Mouse (Mus musculus) neural tube, embryonic 15.5 days (tissue): ENCODE measurements around the gene Creb3l4. TPM values are rescaled to one million over a fixed set of nuclear protein-coding genes. Genes with fewer than 3 reads are reported as not detected.

Source experiments
- ATAC-seq: fragments of 200-750 bp; cut with Nextera tagmentation; 2 replicates; pipeline ENCODE4 v1.8.0; 2017; ENCODE audit warnings: mild to moderate bottlenecking, moderate TSS enrichment, moderate library complexity; ENCODE audit not compliant: low FRiP score
- H3K27ac ChIP-seq: fragments of 300-500 bp; sonication (generic); replicated peaks from 2 replicates; pipeline ENCODE4 v1.5.1; 2015; ENCODE audit warnings: mild to moderate bottlenecking, inconsistent platforms
- H3K27me3 ChIP-seq: fragments of 300-500 bp; sonication (generic); replicated peaks from 2 replicates; pipeline ENCODE4 v1.6.1; 2015; ENCODE audit warnings: inconsistent platforms
- H3K36me3 ChIP-seq: fragments of 300-500 bp; sonication (generic); 2 replicates; pipeline ENCODE4 v1.6.1; 2015; ENCODE audit warnings: inconsistent platforms
- H3K4me1 ChIP-seq: fragments of 300-500 bp; sonication (generic); 2 replicates; pipeline ENCODE4 v1.6.1; 2015; ENCODE audit warnings: inconsistent platforms
- H3K4me2 ChIP-seq: fragments of 300-500 bp; sonication (generic); 2 replicates; pipeline ENCODE4 v1.6.1; 2015; ENCODE audit warnings: inconsistent platforms, mild to moderate bottlenecking, moderate library complexity
- H3K4me3 ChIP-seq: fragments of 300-500 bp; sonication (generic); replicated peaks from 2 replicates; pipeline ENCODE4 v1.5.1; 2015; ENCODE audit warnings: mild to moderate bottlenecking, inconsistent platforms
- H3K9ac ChIP-seq: fragments of 300-500 bp; sonication (generic); replicated peaks from 2 replicates; pipeline ENCODE4 v1.6.1; 2015; ENCODE audit warnings: mild to moderate bottlenecking, inconsistent platforms
- H3K9me3 ChIP-seq: fragments of 300-500 bp; sonication (generic); replicated peaks from 2 replicates; pipeline ENCODE4 v1.6.1; 2016; ENCODE audit warnings: inconsistent platforms
- WGBS: fragments of 180-500 bp; shearing (Covaris S2); methylation state at CpG from one replicate; pipeline ENCODE4 v1.1.7; 2015; ENCODE audit warnings: mixed read lengths; 5-methylcytosine and 5-hydroxymethylcytosine counted together
- polyA plus RNA-seq: library from polyadenylated mRNA; unstranded; fragments of >200 nt; fragmentation: Nextera tagmentation; extraction: Ambion mirVana; gene quantifications from 2 replicates; pipeline ENCODE4 v1.2.1, GENCODE M21; 2015

Gene Creb3l4
- polyA plus RNA-seq, 1 experiment from 2014 or later, result 0.82 TPM

DNA sequence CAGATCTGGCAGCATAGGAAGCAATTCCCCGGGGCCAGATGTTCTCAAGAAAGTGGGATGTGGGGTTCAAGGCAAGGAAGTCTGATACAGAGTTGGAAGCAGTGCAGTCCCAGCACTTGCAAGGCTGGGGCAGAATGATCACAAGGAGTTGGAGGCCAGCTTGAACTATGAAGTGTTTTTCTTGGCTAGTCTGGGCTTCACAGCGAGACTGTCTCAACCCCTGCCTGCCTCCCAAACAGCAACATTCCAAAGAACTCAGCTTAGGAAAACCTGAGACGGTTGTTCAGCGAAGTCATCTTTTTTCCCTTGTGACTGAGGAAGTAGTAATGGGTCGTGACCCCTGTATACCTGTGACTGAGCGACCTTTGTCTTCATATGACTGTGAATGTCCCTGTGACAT is 7.5 kb upstream of the Creb3l4 start:
- Histone ChIP-seq H3K4me2 (no peak overlapping the region), H3K4me3 (no peak overlapping the region), H3K27ac (no peak overlapping the region), H3K36me3 (peaks cover 10% of the 10 kb centered on the region; the same call in 1 of the 2 replicates), H3K9me3 (no peaks in the 10 kb centered on the region), H3K9ac (no peak overlapping the region), H3K4me1 (peaks cover 39% of the 10 kb centered on the region), H3K27me3 (no peaks in the 10 kb centered on the region)
- ATAC-seq, result no peak
- WGBS, result 88% methylated on average over 6 of the region's 6 CpGs

DNA sequence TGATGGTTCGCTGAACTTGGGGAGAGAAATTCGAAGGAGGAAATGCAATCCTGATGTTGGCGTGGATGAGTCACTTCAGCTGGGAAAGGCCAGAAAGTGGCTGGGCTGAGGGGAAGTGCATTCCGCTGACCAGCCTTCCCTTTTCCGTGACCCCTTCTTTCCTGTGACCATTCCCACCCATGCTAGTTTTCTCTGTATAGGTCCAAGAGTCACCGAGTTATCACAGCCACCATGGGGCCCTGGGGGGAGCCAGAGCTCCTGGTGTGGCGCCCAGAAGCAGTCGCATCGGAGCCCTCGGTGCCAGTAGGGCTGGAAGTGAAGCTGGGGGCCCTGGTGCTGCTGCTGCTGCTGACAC is 5.4 kb upstream of the Creb3l4 start:
- no peaks in the 10 kb centered on the region for H3K9me3 ChIP-seq
- no peaks in the 10 kb centered on the region for H3K27me3 ChIP-seq
- 11% methylated on average over 10 of the region's 10 CpGs for WGBS
- H3K4me3 ChIP-seq, result peak overlapping the region; percentile 79
- peak overlapping the region; percentile 81 for H3K27ac ChIP-seq
- H3K4me2 ChIP-seq, result peak overlapping the region; percentile 88
- no peak for ATAC-seq
- peaks cover 10% of the 10 kb centered on the region; the same call in 1 of the 2 replicates for H3K36me3 ChIP-seq
- peaks cover 32% of the 10 kb centered on the region for H3K4me1 ChIP-seq
- H3K9ac ChIP-seq, result peak overlapping the region; percentile 81

DNA sequence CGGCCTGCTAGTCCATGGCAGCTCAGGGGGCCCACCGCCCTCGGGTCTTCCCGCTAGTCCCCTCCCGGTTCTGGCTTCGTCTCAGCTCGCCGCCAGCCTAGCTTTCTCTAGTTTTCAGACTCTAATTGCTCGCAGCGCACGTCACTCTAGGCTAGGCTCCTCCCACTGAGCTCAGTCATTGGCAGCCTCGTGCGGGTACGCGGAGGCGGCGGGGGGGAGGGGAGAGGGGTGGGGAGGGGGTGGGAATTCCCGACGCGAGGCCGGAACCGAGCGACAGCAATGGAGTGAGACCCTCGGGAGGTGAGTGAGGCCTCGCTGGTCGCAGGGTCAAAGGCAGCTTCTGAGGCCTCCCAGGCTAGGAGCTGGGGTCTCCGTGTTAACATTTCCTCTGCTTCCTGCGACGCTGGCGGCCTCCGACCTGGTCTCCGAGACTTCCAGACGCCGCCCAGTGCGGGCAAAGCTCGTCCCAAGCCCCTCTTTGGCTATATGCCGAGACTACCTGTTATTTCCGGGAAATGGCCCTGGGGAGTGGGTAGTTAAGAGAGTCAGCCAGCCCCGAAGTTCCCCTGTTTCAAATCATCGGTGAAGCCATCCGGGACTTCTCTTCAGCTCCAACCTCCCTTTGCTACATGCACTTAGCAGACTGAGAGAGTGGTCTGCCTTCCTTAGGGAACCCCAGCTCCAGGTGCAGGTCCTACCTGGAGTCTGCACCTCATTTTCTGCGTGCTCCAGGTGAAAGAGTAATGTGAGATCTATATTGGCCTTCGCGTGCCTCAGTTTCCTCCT is 4.8 kb upstream of the Creb3l4 start, which contains the start of gene Slc39a1:
Slc39a1 (plus strand) TSS at position 213 of the 786 bp plus-strand sequence.
- Histone ChIP-seq H3K27ac (peak within 1 kb of the TSS; percentile 81), H3K4me2 (peak within 1 kb of the TSS; percentile 88), H3K4me1 (peaks cover 35% of the 10 kb centered on the region), H3K9me3 (no peaks in the 10 kb centered on the region), H3K36me3 (peaks cover 10% of the 10 kb centered on the region; the same call in 1 of the 2 replicates), H3K27me3 (no peaks in the 10 kb centered on the region), H3K4me3 (peak within 1 kb of the TSS; percentile 79), H3K9ac (peak within 1 kb of the TSS; percentile 81)
- ATAC-seq, result peak; percentile 94
- under 1% methylated on average over 43 of the region's 44 CpGs for WGBS

DNA sequence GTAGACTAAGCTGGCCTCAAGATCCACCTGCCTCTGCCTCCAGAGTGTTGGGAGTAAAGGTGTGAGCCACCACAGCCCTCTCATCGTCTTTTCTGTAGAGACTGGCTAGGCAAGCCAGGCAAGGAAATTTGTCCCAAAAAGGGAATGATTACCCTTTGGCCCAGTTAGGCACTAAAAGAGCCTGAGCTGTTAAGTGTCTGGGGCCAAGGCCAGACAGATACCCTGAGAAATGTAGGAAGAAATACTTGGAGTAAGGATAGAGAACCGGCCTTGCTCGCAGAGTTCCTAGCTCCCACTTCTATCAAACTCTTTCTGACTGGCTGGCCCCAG is 4.3 kb upstream of the Creb3l4 start:
- H3K9me3 ChIP-seq, result no peaks in the 10 kb centered on the region
- H3K36me3 ChIP-seq, result peaks cover 10% of the 10 kb centered on the region; the same call in 1 of the 2 replicates
- 0% methylated on average over 3 of the region's 3 CpGs for WGBS
- peak overlapping the region; percentile 81 for H3K27ac ChIP-seq
- H3K4me2 ChIP-seq, result peak overlapping the region; percentile 88
- H3K27me3 ChIP-seq, result no peaks in the 10 kb centered on the region
- peak overlapping the region; percentile 79 for H3K4me3 ChIP-seq
- peak; percentile 26 for ATAC-seq
- H3K4me1 ChIP-seq, result peaks cover 39% of the 10 kb centered on the region
- peak overlapping the region; percentile 81 for H3K9ac ChIP-seq

DNA sequence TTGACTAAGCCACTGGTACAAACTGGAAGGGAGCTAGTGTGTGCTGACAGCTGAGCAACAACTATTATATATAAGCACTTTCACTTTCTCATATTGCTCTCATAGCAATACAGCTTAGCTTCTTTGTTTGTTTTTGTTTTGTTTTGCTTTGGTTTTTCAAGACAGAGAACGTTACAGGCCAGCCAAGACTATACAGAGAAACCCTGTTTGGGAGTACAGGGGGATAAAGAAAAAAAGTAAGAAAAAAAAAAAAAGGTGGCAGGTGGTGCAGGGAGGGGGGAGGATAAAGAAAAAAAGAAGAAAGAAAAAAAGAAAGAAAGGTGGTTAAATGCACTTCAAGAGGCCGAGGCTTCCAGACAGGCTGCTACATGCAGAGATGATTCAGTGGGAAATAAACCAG is 2.1 kb upstream of the Creb3l4 start:
- H3K9ac ChIP-seq, result no peak overlapping the region
- ATAC-seq, result no peak

DNA sequence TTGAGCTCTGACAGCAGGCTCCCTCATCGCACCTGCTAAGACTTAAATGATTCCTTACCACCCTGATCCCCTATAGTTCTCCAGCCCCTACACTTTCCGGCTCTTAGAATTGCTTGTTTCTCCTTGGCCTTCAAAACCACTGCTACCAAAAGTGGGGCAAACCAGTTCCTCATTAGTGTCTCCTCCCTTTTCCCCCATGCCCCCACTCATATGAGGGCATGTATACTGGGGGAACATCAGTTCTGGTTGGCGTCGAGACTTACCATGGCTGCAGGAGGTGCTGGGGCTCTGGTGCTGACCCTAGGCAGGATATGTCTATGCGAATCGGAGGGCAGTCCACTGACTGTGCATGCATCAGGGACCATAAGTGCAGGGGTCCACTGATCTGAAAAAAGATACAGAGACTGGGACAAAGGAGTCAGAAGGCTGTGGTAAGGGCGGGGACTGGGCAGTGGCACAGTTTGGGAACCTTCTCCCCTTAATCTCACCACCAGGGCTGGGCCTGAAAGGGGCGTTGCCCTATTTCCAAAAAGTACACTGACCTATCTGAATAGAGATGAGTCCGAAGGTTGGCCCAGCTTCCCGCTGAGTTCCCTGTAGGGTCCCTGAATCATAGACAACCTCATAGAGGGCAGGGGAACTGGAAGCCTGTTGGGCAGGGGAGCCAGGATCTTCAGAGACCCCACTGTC is 1.5 kb downstream of the Creb3l4 start:
- Histone ChIP-seq H3K4me3 (no peak overlapping the region), H3K4me2 (no peak overlapping the region), H3K27me3 (no peaks in the 10 kb centered on the region), H3K9ac (no peak overlapping the region), H3K9me3 (no peaks in the 10 kb centered on the region), H3K27ac (no peak overlapping the region), H3K36me3 (no peaks in the 10 kb centered on the region), H3K4me1 (peaks cover 16% of the 10 kb centered on the region)
- no peak for ATAC-seq
- 92% methylated on average over 10 of the region's 10 CpGs for WGBS

More for the DNA sequence above, 2.1 kb upstream of the Creb3l4 start:
- no peak overlapping the region for H3K4me3 ChIP-seq
- peaks cover 33% of the 10 kb centered on the region for H3K4me1 ChIP-seq
- no peaks in the 10 kb centered on the region for H3K27me3 ChIP-seq
- H3K4me2 ChIP-seq, result no peak overlapping the region
- H3K9me3 ChIP-seq, result no peaks in the 10 kb centered on the region
- no peaks in the 10 kb centered on the region for H3K36me3 ChIP-seq
- 71% methylated on average over 2 of the region's 2 CpGs for WGBS
- no peak overlapping the region for H3K27ac ChIP-seq

DNA sequence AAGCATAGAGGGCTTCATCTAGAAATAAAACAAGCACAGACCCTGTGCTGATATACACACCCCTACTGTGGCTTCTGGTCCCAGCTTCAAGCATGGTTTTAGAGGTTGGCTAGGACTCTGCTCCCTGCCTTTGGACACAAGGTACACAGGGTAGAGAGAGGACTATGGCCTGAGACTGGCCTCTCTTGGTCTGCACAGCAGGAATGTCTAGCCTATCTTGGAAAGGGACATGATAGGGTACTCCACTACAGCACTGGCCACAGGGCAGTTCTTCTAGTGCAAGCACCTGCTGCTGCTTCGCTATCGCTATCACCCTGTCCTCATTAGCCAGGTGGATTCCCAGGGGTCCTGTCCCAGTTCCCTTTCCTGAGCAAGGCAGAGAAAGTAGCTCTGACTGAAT is 2.1 kb downstream of the Creb3l4 start:
- Histone ChIP-seq H3K36me3 (peaks cover 3% of the 10 kb centered on the region; the same call in 1 of the 2 replicates), H3K27ac (no peak overlapping the region), H3K4me2 (no peak overlapping the region), H3K27me3 (no peaks in the 10 kb centered on the region), H3K9ac (no peak overlapping the region), H3K4me1 (peaks cover 16% of the 10 kb centered on the region), H3K4me3 (no peak overlapping the region), H3K9me3 (no peaks in the 10 kb centered on the region)
- 92% methylated on average over 2 of the region's 2 CpGs for WGBS
- ATAC-seq, result no peak

DNA sequence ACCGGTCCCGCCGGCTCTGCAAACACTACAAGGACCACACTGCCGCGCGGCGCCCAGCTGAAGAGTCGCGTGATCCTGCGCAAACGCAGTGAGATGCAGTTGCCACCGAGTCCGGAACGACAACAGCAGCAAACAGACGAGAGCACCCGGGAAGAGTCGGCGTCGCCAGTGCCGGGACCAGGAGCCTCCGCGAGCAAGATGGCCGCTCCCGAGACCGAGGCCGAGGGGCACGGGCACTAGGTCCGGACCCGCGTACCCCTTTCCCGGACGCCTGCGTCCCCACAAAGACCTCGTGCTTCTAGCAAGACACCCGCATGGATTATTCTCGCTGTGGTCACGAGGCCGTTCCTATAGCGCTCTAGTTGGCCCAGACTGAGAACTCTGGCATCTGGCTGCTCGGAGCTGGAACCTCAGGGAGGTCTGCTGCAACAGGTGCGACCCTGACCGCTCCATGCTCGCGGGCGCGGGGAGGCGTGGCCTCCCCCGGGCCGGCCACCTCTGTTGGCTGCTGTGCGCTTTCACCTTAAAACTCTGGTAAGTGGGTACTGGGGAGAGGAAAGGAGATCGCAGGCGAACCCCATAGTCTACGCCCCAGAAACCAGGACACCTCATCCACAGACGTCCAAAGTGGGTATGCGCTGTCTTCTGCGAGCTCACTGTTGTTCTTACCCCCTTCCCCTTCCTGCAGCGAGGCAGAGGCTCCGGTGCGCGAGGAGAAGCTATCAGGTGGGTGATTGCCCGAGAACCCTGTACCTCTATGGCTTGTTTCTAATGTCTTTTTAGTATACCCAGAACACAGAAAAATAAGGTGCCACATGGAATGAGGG is 11.6 kb downstream of the Creb3l4 start, which contains the start of gene Jtb:
Jtb (plus strand) TSS at position 91 of the 827 bp plus-strand sequence.
- H3K36me3 ChIP-seq, result peaks cover 27% of the 10 kb centered on the region
- peak within 1 kb of the TSS; percentile 65 for H3K4me3 ChIP-seq
- WGBS, result under 1% methylated on average over 61 of the region's 61 CpGs
- peak within 1 kb of the TSS; percentile 91 for H3K4me2 ChIP-seq
- ATAC-seq, result peak; percentile 97
- peak within 1 kb of the TSS; percentile 86 for H3K27ac ChIP-seq
- peak within 1 kb of the TSS; percentile 65 for H3K9ac ChIP-seq
- no peaks in the 10 kb centered on the region for H3K27me3 ChIP-seq
- H3K4me1 ChIP-seq, result peaks cover 19% of the 10 kb centered on the region
- no peaks in the 10 kb centered on the region for H3K9me3 ChIP-seq

DNA sequence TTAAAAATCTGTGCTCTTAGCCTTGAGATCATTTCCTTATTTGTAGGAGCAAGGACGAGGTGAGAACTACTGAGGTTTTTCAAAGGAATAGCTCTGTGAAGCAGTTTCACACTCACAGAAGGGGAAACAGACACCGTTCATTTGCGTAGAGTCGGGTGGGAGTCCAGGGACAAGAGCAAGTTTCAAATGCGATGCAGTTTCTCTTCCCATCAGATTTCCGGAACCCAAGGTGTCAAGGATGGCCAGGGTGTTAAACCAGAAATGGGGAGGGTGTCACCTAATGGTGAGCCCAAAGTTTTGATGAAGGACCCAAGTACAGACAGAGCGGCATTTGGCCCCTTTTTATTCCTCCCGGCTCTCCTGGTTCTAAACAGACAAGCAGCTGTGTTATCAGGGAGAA is 12.2 kb downstream of the Creb3l4 start:
- H3K4me2 ChIP-seq, result peak overlapping the region; percentile 91
- H3K9me3 ChIP-seq, result no peaks in the 10 kb centered on the region
- peak overlapping the region; percentile 65 for H3K4me3 ChIP-seq
- ATAC-seq, result no peak
- WGBS, result 19% methylated on average over 8 of the region's 8 CpGs
- H3K36me3 ChIP-seq, result peaks cover 22% of the 10 kb centered on the region
- H3K27me3 ChIP-seq, result no peaks in the 10 kb centered on the region
- H3K4me1 ChIP-seq, result peaks cover 19% of the 10 kb centered on the region
- H3K27ac ChIP-seq, result peak overlapping the region; percentile 65
- H3K9ac ChIP-seq, result peak overlapping the region; percentile 55

DNA sequence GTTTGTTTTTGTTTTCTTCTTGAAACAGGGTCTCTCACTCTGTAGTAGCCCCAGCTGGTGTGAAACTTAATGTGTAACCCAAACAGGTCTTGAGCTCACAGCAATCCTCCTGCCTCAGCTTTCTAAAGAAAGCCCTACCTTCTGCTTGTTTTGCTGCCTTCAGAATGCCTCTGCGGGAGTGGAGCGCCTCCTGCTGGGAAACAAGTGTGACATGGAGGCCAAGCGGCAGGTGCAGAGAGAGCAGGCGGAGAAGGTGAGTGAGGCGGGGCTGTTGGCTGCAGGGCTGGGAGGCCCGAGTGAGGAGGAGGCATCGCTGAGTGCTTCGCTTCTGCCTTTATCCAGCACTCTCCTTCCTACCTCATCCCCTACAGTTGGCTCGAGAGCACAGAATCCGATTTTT is 19.0 kb downstream of the Creb3l4 start:
- no peak for ATAC-seq
- WGBS, result 76% methylated on average over 10 of the region's 10 CpGs
- H3K9me3 ChIP-seq, result no peaks in the 10 kb centered on the region

DNA sequence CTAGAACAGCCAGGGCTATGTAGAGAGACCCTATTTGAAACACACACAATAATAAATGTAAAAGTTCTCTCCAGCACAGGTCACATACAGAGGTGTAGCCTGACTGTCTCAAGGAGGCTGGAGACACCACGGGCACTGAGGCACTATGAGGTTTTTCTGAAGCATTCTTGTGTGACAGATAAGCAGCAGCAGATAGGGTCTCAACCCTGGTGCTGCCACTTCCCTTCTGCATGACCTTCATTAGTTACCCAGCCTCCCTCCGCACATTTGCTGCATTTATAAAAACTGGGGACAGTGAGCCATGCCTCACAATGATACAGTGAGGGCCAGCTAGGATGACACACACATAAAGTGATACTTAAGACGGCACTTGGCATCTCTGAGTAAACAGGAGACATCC is 20.4 kb downstream of the Creb3l4 start:
- Histone ChIP-seq H3K27me3 (no peaks in the 10 kb centered on the region), H3K36me3 (peaks cover 5% of the 10 kb centered on the region; the same call in 1 of the 2 replicates), H3K4me2 (no peak overlapping the region), H3K4me3 (no peak overlapping the region), H3K27ac (no peak overlapping the region), H3K9ac (no peak overlapping the region), H3K4me1 (peaks cover 10% of the 10 kb centered on the region), H3K9me3 (no peaks in the 10 kb centered on the region)
- WGBS, result 83% methylated on average over 3 of the region's 3 CpGs
- no peak for ATAC-seq

More for the DNA sequence above, 19.0 kb downstream of the Creb3l4 start:
- H3K36me3 ChIP-seq, result peaks cover 5% of the 10 kb centered on the region; the same call in 1 of the 2 replicates
- peaks cover 10% of the 10 kb centered on the region for H3K4me1 ChIP-seq
- H3K27ac ChIP-seq, result no peak overlapping the region
- H3K4me3 ChIP-seq, result no peak overlapping the region
- no peak overlapping the region for H3K9ac ChIP-seq
- no peaks in the 10 kb centered on the region for H3K27me3 ChIP-seq
- no peak overlapping the region for H3K4me2 ChIP-seq
